Mouse (Mus musculus) embryo, embryonic 11.5 days (tissue): ENCODE measurements at regions not wholly inside any gene's neighbourhood (a gene's known extent, or its start where the extent isn't known, plus 50 kb on each side); places are given as distances from the start of the nearest gene placed in this dataset.

Experiments
- DNase-seq: peaks from one replicate; pipeline ENCODE4 v3.0.0-alpha.2; 2012; ENCODE audit warnings: low read depth, low spot score

DNA sequence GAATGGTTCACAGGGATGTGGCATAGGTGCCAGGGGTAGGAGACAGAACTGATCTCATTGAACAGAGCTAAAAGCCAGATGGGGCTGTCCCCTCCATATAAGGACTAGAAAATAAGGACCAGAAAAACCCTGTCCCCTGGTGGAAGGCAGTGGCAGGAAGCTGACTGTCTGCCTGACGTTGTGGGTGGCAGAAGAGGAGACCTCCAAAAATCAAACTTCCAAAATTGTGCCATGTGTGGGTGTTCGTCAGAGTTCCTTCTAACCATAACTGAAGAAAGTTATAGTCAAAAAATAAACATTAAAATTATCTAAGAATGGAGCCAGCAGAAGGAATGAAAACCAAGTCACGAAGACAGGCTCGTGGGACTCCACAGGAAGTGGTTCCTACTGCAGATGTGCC is 129.2 kb downstream of the Mtx3 start:
- no peak for DNase-seq

DNA sequence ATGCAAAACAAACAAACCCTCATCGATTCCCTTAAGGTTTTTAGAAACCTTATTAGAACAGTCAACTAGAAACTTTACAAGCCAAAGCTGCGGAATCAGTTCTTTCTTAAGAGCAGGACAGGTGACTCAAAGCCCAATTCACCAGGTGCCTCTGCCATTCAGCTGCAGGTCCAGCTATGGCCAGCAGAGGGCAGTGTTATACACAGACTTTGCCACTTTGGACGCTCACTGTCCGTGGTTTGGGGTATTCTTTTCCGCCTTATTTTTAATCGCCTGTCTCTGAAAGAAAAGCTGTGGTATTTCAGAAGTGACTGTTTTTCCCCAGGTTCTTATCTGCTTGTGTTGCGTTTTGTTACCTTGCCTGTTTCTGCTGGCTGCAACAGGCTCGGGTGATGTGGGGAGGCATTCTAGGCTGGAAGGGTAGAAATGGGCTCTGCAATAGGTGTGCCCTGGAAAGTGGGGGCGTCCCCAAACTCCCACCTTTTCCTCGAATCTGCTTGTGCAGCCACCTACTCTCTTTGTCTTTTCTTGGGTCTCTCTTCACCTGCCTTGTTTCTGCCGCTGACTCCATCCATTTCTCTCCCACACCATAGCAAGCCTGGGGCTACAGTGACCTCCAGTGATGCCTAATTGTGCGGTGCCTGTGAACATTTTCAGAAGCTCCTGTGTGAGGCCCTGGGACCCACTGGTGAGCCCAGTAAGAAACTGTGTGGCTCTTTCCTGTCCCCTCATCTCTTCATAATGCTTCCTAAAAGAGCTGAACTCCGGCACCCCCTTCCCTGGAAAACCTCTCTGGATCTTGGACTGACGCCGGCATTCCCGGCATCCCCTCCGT is 142.4 kb downstream of the Mtx3 start:
- peak; percentile 61 for DNase-seq

DNA sequence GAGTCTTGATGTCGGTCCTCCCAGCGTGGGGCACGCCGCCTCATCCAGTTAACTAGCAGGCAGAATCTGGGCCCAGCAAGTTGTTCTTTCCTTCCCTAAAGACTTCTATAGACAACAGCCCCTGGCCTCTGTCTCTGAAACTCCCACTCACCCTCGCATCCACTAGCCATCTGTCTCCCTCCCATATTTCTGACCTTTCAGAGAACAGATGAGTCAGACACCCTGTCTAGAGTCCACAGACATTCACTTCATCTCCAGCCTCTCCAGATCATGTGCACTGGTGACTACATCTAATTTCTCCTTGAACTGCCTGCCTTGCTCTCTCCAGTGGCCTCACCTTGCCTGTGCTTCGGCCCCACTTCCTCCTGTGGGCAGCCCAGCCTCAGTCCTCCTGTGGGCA is 143.1 kb downstream of the Mtx3 start:
- no peak for DNase-seq

DNA sequence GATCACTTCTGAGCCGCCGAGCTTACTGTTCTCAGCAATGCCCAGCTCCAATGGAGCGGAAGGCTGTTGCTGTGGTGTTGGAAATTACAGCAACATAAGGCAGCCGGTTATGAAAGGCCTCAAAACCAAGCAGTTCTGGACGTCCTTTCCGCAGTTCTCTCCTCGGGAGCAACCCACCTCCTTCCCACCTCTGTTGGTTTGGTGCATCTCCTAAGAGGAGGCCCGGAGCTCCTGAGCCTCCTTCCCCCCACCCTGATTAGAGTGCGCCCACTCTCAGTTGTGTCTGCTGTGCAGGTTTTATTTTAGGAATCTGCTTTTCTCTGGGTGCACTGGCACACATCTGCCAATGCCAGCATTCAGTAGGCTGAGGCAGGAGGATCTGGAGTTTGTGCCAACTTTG is 144.0 kb downstream of the Mtx3 start:
- DNase-seq: no peak

DNA sequence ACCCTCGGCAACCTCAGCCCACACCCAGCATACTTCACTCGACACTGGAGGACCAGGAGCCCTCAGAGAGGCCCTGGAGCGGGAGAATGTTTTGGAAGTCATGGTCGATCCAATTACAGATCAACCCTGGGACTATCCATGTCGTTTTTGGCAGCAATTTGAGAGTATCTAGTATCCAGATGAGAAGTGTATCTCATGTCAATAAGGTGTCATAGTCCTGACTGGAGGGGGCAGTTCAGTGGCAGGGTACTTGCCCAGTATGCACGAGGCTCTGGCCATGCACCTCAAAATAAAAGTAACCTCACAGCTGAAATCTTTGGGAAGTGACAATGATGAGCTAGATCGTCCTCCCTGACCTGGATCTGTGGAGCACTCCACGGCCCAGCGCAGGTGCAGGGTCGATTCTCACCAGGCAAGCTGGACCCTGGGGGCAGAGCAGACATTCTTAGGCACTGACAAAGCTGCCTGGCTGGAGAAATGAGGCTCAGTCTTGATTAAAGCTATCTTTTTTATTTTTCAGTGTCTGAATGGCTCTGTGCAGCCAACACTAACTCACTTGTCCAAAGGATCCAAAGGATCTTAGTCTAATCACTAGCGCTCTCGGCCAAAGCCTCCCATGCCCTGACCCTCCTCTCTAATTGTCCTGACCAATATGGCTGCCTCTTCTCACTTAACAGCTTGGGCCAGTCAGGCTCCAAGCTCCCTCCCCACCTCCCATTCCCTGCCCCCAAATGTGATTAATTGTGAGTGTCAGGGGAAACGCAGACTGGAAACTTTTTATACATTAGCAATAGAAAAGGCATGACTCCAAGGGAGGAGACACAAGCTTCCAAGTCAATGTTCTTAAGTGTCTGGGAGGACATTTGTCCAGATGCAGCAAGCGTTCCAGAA is 146.0 kb downstream of the Mtx3 start:
- DNase-seq: no peak
